Mouse (Mus musculus): Measurements from ENCODE around the gene Cntn5.
"Not testable (repeated sequence)": the region's sequence is repeated elsewhere in the genome, so short reads cannot be mapped to it uniquely, and the experiment has no call there.

Gene Cntn5

GRCm38 (mm10) chr9:10657144-10657748, 247.3 kb downstream of the Cntn5 start:
- DNase-seq (ENCODE audit: low read depth) = no peak

GRCm38 (mm10) chr9:10650632-10651031, 253.9 kb downstream of the Cntn5 start:
- DNase-seq (ENCODE audit: low read depth) = no peak

GRCm38 (mm10) chr9:10645951-10646350, 258.6 kb downstream of the Cntn5 start:
- no peak for DNase-seq (ENCODE audit: low read depth)

GRCm38 (mm10) chr9:10645045-10645830, 259.3 kb downstream of the Cntn5 start:
- no peak for DNase-seq (ENCODE audit: low read depth)

- no peak for DNase-seq (ENCODE audit: low read depth)
These were observed 286.5 kb downstream of the Cntn5 start for GRCm38 (mm10) chr9:10618036-10618435.

GRCm38 (mm10) chr9:10575346-10576241, 329.0 kb downstream of the Cntn5 start:
- DNase-seq (ENCODE audit: low read depth) = no peak

GRCm38 (mm10) chr9:10569830-10570229, 334.7 kb downstream of the Cntn5 start:
- peak; percentile 2 for DNase-seq (ENCODE audit: low read depth)

- DNase-seq (ENCODE audit: low read depth) = not testable (repeated sequence)
These were observed 363.7 kb downstream of the Cntn5 start for GRCm38 (mm10) chr9:10540877-10541276.

- no peak for DNase-seq (ENCODE audit: low read depth)
These were observed 372.3 kb downstream of the Cntn5 start for GRCm38 (mm10) chr9:10532248-10532647.

GRCm38 (mm10) chr9:10531087-10531486, 373.5 kb downstream of the Cntn5 start:
- no peak for DNase-seq (ENCODE audit: low read depth)

GRCm38 (mm10) chr9:10529528-10529927, 375.0 kb downstream of the Cntn5 start:
- DNase-seq (ENCODE audit: low read depth) = no peak

GRCm38 (mm10) chr9:10529113-10529512, 375.5 kb downstream of the Cntn5 start:
- no peak for DNase-seq (ENCODE audit: low read depth)

GRCm38 (mm10) chr9:10528692-10529091, 375.9 kb downstream of the Cntn5 start:
- no peak for DNase-seq (ENCODE audit: low read depth)

GRCm38 (mm10) chr9:10525915-10526667, 378.5 kb downstream of the Cntn5 start:
- no peak for DNase-seq (ENCODE audit: low read depth)

- no peak for DNase-seq (ENCODE audit: low read depth)
These were observed 382.0 kb downstream of the Cntn5 start for GRCm38 (mm10) chr9:10522604-10523003.

GRCm38 (mm10) chr9:10521054-10521453, 383.5 kb downstream of the Cntn5 start:
- DNase-seq (ENCODE audit: low read depth) = no peak

- DNase-seq (ENCODE audit: low read depth) = no peak
These were observed 412.3 kb downstream of the Cntn5 start for GRCm38 (mm10) chr9:10492243-10492642.

- DNase-seq (ENCODE audit: low read depth) = no peak
These were observed 433.0 kb downstream of the Cntn5 start for GRCm38 (mm10) chr9:10471484-10472125.

- no peak for DNase-seq (ENCODE audit: low read depth)
These were observed 439.8 kb downstream of the Cntn5 start for GRCm38 (mm10) chr9:10464758-10465157.

GRCm38 (mm10) chr9:10457900-10458299, 446.7 kb downstream of the Cntn5 start:
- DNase-seq (ENCODE audit: low read depth) = no peak

GRCm38 (mm10) chr9:10448987-10449563, 455.5 kb downstream of the Cntn5 start:
- DNase-seq (ENCODE audit: low read depth) = no peak

Measured in NIH3T3 (cell line).